Mouse (Mus musculus) heart, adult 2 months (tissue): ENCODE data around the gene Lmntd1. TPM values are rescaled to one million over a fixed set of nuclear protein-coding genes. Genes with fewer than 3 reads are reported as not detected.

ENCODE experiments used
- DNase-seq, 2 experiments: peaks; one replicate each; pipeline ENCODE4 v3.0.0; 2021
- H3K27ac ChIP-seq: fragments of 200-600 bp; 2 replicates; pipeline ENCODE4 v1.8.1; 2022
- H3K27me3 ChIP-seq: fragments of 200-500 bp; 2 replicates; pipeline ENCODE4 v1.6.1; 2012; ENCODE audit warnings: mild to moderate bottlenecking, low read length, inconsistent platforms, mixed read lengths; ENCODE audit not compliant: control insufficient read depth, insufficient read depth
- H3K36me3 ChIP-seq: fragments of 200-500 bp; 2 replicates; pipeline ENCODE4 v1.6.1; 2012; ENCODE audit warnings: low read length, inconsistent platforms; ENCODE audit not compliant: control insufficient read depth, insufficient read depth
- H3K4me1 ChIP-seq: fragments of 200-500 bp; 2 replicates; pipeline ENCODE4 v1.6.1; 2011; ENCODE audit warnings: low read length; ENCODE audit not compliant: control insufficient read depth, insufficient read depth
- H3K4me3 ChIP-seq: fragments of 200-600 bp; 2 replicates; pipeline ENCODE4 v1.8.1; 2022
- H3K79me2 ChIP-seq: fragments of 200-500 bp; replicated peaks from 2 replicates; pipeline ENCODE4 v1.6.1; 2012; ENCODE audit warnings: mild to moderate bottlenecking, inconsistent platforms, low read length, moderate library complexity, mixed read lengths; ENCODE audit not compliant: control insufficient read depth, insufficient read depth
- H3K9ac ChIP-seq: fragments of 200-500 bp; 2 replicates; pipeline ENCODE4 v1.6.1; 2012; ENCODE audit warnings: low read depth, mild to moderate bottlenecking, control low read depth, inconsistent platforms, low read length, mixed read lengths
- CTCF ChIP-seq: fragments of 200-600 bp; IDR thresholded peaks from 2 replicates; pipeline ENCODE4 v1.8.1; 2022; ENCODE audit warnings: antibody characterized with exemption, mild to moderate bottlenecking, moderate library complexity
- EP300 ChIP-seq: fragments of 200-500 bp; IDR thresholded peaks from 2 replicates; pipeline ENCODE4 v1.6.1; 2011; ENCODE audit warnings: low read depth, low read length, control low read depth; ENCODE audit not compliant: insufficient read depth
- POLR2A ChIP-seq: fragments of 200-500 bp; IDR thresholded peaks from 2 replicates; pipeline ENCODE4 v1.6.1; 2011; ENCODE audit warnings: mild to moderate bottlenecking, low read depth, low read length, control low read depth; ENCODE audit not compliant: insufficient read depth
- WGBS: fragments of 180-500 bp; shearing (Covaris S2); methylation state at CpG from one replicate; pipeline ENCODE4 v1.1.7; 2018; 5-methylcytosine and 5-hydroxymethylcytosine counted together
- intact Hi-C: fragments of 180-260 bp; cut with DNase I; formaldehyde crosslinking; loops from one replicate; pipeline ENCODE4 v1.15.1; 2025
- polyA plus RNA-seq: library from polyadenylated mRNA; depleted of rRNA; stranded (reverse); fragments of >200 nt; gene quantifications from 2 replicates; pipeline ENCODE4 v1.2.3, GENCODE M21; 2012
- total RNA-seq, 2 experiments: library from RNA; stranded (reverse); gene quantifications; 2 replicates each; pipeline ENCODE4 v1.2.3; 2021

The Lmntd1 gene
- total and polyA plus RNA-seq, 3 experiments: 2.0 to 6.7 (median 2.2) TPM

GRCm38 (mm10) chr6:145653626-145654025 is 39.5 kb upstream of the Lmntd1 start:
- Histone ChIP-seq H3K36me3 (no peaks in the 10 kb centered on the region), H3K79me2 (no peaks in the 10 kb centered on the region), H3K27me3 (no peaks in the 10 kb centered on the region), H3K4me1 (no peaks in the 10 kb centered on the region), H3K27ac (no peak overlapping the region), H3K9ac (no peak overlapping the region), H3K4me3 (no peak overlapping the region)
- intact Hi-C loops: no loop called here
- TF ChIP-seq EP300 (no peak), CTCF (no peak), POLR2A (no peak)
- 90% methylated on average over 5 of the region's 5 CpGs for WGBS
- DNase-seq: no peak

GRCm38 (mm10) chr6:145652986-145653385 is 38.9 kb upstream of the Lmntd1 start:
- Histone ChIP-seq H3K4me1 (no peaks in the 10 kb centered on the region), H3K27ac (no peak overlapping the region), H3K9ac (no peak overlapping the region), H3K27me3 (no peaks in the 10 kb centered on the region), H3K4me3 (no peak overlapping the region), H3K36me3 (no peaks in the 10 kb centered on the region), H3K79me2 (no peaks in the 10 kb centered on the region)
- WGBS: 79% methylated on average over 5 of the region's 5 CpGs
- intact Hi-C loops: no loop called here
- TF ChIP-seq POLR2A: no peak
- no peak for TF ChIP-seq CTCF
- no peak for TF ChIP-seq EP300
- DNase-seq: no peak

- WGBS: 88% methylated on average over 2 of the region's 2 CpGs
- H3K27ac ChIP-seq: no peak overlapping the region
- TF ChIP-seq EP300 (no peak), POLR2A (no peak), CTCF (no peak)
Observed at GRCm38 (mm10) chr6:145651976-145652375, 37.9 kb upstream of the Lmntd1 start.

GRCm38 (mm10) chr6:145640971-145641506 is 26.9 kb upstream of the Lmntd1 start:
- 33% methylated on average over 4 of the region's 4 CpGs for WGBS
- Histone ChIP-seq H3K79me2 (no peaks in the 10 kb centered on the region), H3K4me3 (no peak overlapping the region), H3K27ac (no peak overlapping the region), H3K9ac (no peak overlapping the region), H3K4me1 (peaks cover 4% of the 10 kb centered on the region), H3K36me3 (no peaks in the 10 kb centered on the region), H3K27me3 (no peaks in the 10 kb centered on the region)
- intact Hi-C loops: no loop called here
- TF ChIP-seq CTCF (no peak), EP300 (no peak), POLR2A (no peak)
- no peak for DNase-seq

More at GRCm38 (mm10) chr6:145651976-145652375, 37.9 kb upstream of the Lmntd1 start:
- intact Hi-C loops: no loop called here
- no peaks in the 10 kb centered on the region for H3K27me3 ChIP-seq
- H3K4me3 ChIP-seq: no peak overlapping the region
- H3K4me1 ChIP-seq: no peaks in the 10 kb centered on the region
- no peaks in the 10 kb centered on the region for H3K36me3 ChIP-seq
- H3K9ac ChIP-seq: no peak overlapping the region
- no peaks in the 10 kb centered on the region for H3K79me2 ChIP-seq
- no peak for DNase-seq

GRCm38 (mm10) chr6:145638248-145638647 is 24.1 kb upstream of the Lmntd1 start:
- Histone ChIP-seq H3K4me3 (no peak overlapping the region), H3K9ac (no peak overlapping the region), H3K27me3 (no peaks in the 10 kb centered on the region), H3K4me1 (peaks cover 4% of the 10 kb centered on the region), H3K36me3 (no peaks in the 10 kb centered on the region), H3K27ac (no peak overlapping the region), H3K79me2 (no peaks in the 10 kb centered on the region)
- peak in 1 of 2 experiments; percentile 17 for DNase-seq
- no peak for TF ChIP-seq POLR2A
- 37% methylated on average over 6 of the region's 6 CpGs for WGBS
- intact Hi-C loops: no loop called here

- 78% methylated on average over 4 of the region's 4 CpGs for WGBS
- intact Hi-C loops: no loop called here
- no peaks in the 10 kb centered on the region for H3K27me3 ChIP-seq
- no peak for DNase-seq
- H3K27ac ChIP-seq: no peak overlapping the region
- no peak overlapping the region for H3K9ac ChIP-seq
- H3K79me2 ChIP-seq: no peaks in the 10 kb centered on the region
- H3K36me3 ChIP-seq: no peaks in the 10 kb centered on the region
- H3K4me3 ChIP-seq: no peak overlapping the region
- no peak for TF ChIP-seq POLR2A
- TF ChIP-seq EP300: no peak
- no peak for TF ChIP-seq CTCF
- H3K4me1 ChIP-seq: peaks cover 4% of the 10 kb centered on the region
Observed at GRCm38 (mm10) chr6:145636682-145637081, 22.6 kb upstream of the Lmntd1 start.
